In genomic region chr12:36030660-36031363, GRCm38 (mm10) we compare ENCODE assay signal across 19 mouse cellular contexts. TPM values are rescaled to one million over a fixed set of nuclear protein-coding genes. Genes with fewer than 3 reads are reported as not detected.
A peak's percentile ranks its signal among the peaks of the same experiment; 100 is the strongest.
DNase-seq lines count a peak whose midpoint lies in the region; ATAC-seq and TF ChIP-seq lines count a peak whose summit lies in the region.
"Had no signal": no experiment of that assay in that cellular context is flagged by ENCODE, and none has a peak within 500 bp of the region (broad histone marks: within the 10 kb centered on the region; RNA-seq: fewer than 3 reads in every experiment).

No protein-coding gene starts in this region.

- TF ChIP-seq EP300 in heart, adult 2 months (IDR thresholded peaks at IDR 0.05; ENCODE audit: insufficient read depth, low read depth, low read length), result no peak

- ATAC-seq in midbrain, embryonic 13.5 days, result 0 out of 2 replicates have a peak, but pooled peaks have one; percentile 17
- ATAC-seq in midbrain, embryonic 14.5 days (ENCODE audit: low FRiP score, low TSS enrichment), result no peak
- peak; percentile 73 for ATAC-seq in lung, embryonic 16.5 days (ENCODE audit: low read depth)
- ATAC-seq in monocyte, adult 5-6 weeks (replicated peaks; ENCODE audit: insufficient number of reproducible peaks, low FRiP score, low TSS enrichment, poor library complexity, severe bottlenecking), result 0 out of 2 replicates have a peak, but pooled peaks have one; percentile 29
- ATAC-seq: hindbrain, embryonic 16.5 days had no signal

- H3K36me3 ChIP-seq in heart, adult 2 months (ENCODE audit: control insufficient read depth, insufficient read depth, low read length), result peaks cover 20% of the 10 kb centered on the region
- peaks cover 8% of the 10 kb centered on the region for H3K36me3 ChIP-seq in midbrain, embryonic 13.5 days
- no peaks in the 10 kb centered on the region for H3K36me3 ChIP-seq in midbrain, embryonic 14.5 days (ENCODE audit: control insufficient read depth, insufficient read depth, low read length)
- 0 out of 2 replicates have a peak, but pooled peaks cover 2% of the 10 kb centered on the region for H3K36me3 ChIP-seq in lung, embryonic 16.5 days (ENCODE audit: control insufficient read depth, insufficient read depth, low read length)
- H3K36me3 ChIP-seq: embryonic facial prominence, embryonic 15.5 days; limb, embryonic 10.5 days had no signal

- no peak for TF ChIP-seq POLR2A in heart, adult 2 months (IDR thresholded peaks at IDR 0.05; ENCODE audit: insufficient read depth, low read depth, low read length)

- H3K4me2 ChIP-seq in midbrain, embryonic 13.5 days (replicated peaks), result no peak overlapping the region
- H3K4me2 ChIP-seq in midbrain, embryonic 14.5 days (ENCODE audit: low read length), result no peak overlapping the region
- peak overlapping the region; percentile 25 for H3K4me2 ChIP-seq in lung, embryonic 16.5 days (ENCODE audit: low read depth, low read length)
- H3K4me2 ChIP-seq: embryonic facial prominence, embryonic 15.5 days; forebrain, embryonic 12.5 days had no signal

- no peaks in the 10 kb centered on the region for H3K27me3 ChIP-seq in heart, adult 2 months (ENCODE audit: control insufficient read depth, insufficient read depth, low read length)
- no peaks in the 10 kb centered on the region for H3K27me3 ChIP-seq in midbrain, embryonic 13.5 days
- H3K27me3 ChIP-seq in midbrain, embryonic 14.5 days (ENCODE audit: control insufficient read depth, insufficient read depth, low read length), result no peaks in the 10 kb centered on the region
- no peaks in the 10 kb centered on the region for H3K27me3 ChIP-seq in lung, embryonic 16.5 days (ENCODE audit: control insufficient read depth, insufficient read depth, low read depth, low read length)
- H3K27me3 ChIP-seq: embryonic facial prominence, embryonic 15.5 days; forebrain, embryonic 12.5 days had no signal

- no peak for DNase-seq in heart, adult 2 months
- no peak for DNase-seq in heart, postnatal 4 days
- DNase-seq in midbrain, embryonic 14.5 days, result no peak
- DNase-seq in thymus, postnatal 14 days, result no peak
- DNase-seq in right cerebral cortex, adult 18-20 months, result no peak
- DNase-seq: cerebellum, adult 11-12 months; heart, postnatal 10 days; kidney, adult 18-20 months; kidney, postnatal 25 days; right cerebral cortex, postnatal 14 days had no signal

- peaks cover 12% of the 10 kb centered on the region for H3K4me1 ChIP-seq in heart, adult 2 months (ENCODE audit: control insufficient read depth, insufficient read depth, low read length)
- peaks cover 11% of the 10 kb centered on the region for H3K4me1 ChIP-seq in midbrain, embryonic 13.5 days (replicated peaks)
- no peaks in the 10 kb centered on the region for H3K4me1 ChIP-seq in midbrain, embryonic 14.5 days (ENCODE audit: control insufficient read depth, insufficient read depth, low read length)
- peaks cover 15% of the 10 kb centered on the region for H3K4me1 ChIP-seq in lung, embryonic 16.5 days (replicated peaks; ENCODE audit: control insufficient read depth, insufficient read depth, low read length)
- H3K4me1 ChIP-seq: embryonic facial prominence, embryonic 15.5 days had no signal

- H3K9ac ChIP-seq in heart, adult 2 months (ENCODE audit: low read depth, low read length), result peak overlapping the region; percentile 34
- H3K9ac ChIP-seq in midbrain, embryonic 13.5 days (replicated peaks), result no peak overlapping the region
- no peak overlapping the region for H3K9ac ChIP-seq in midbrain, embryonic 14.5 days (replicated peaks; ENCODE audit: low read length)
- H3K9ac ChIP-seq in lung, embryonic 16.5 days (ENCODE audit: low read length), result no peak overlapping the region
- H3K9ac ChIP-seq: embryonic facial prominence, embryonic 15.5 days; forebrain, embryonic 12.5 days had no signal

- peaks cover 4% of the 10 kb centered on the region; the same call in 1 of the 2 replicates for H3K9me3 ChIP-seq in midbrain, embryonic 13.5 days
- peaks cover 12% of the 10 kb centered on the region for H3K9me3 ChIP-seq in midbrain, embryonic 14.5 days (ENCODE audit: control insufficient read depth, low read length)
- no peaks in the 10 kb centered on the region for H3K9me3 ChIP-seq in lung, embryonic 16.5 days (ENCODE audit: control insufficient read depth, low read length)
- H3K9me3 ChIP-seq: embryonic facial prominence, embryonic 15.5 days; forebrain, embryonic 12.5 days; limb, embryonic 10.5 days had no signal

- H3K4me3 ChIP-seq in heart, adult 2 months, result no peak overlapping the region; the same call in 1 of the 2 replicates
- no peak overlapping the region for H3K4me3 ChIP-seq in midbrain, embryonic 13.5 days (replicated peaks)
- no peak overlapping the region for H3K4me3 ChIP-seq in midbrain, embryonic 14.5 days (replicated peaks; ENCODE audit: low read depth, low read length)
- no peak overlapping the region for H3K4me3 ChIP-seq in lung, embryonic 16.5 days (ENCODE audit: low read length)
- H3K4me3 ChIP-seq: embryonic facial prominence, embryonic 15.5 days; forebrain, embryonic 12.5 days; limb, embryonic 10.5 days; myocyte had no signal

- intact Hi-C loops in heart, adult 2 months (cut with DNase I), result loop anchor here (10.0 kb wide), 3 partner anchors 154 to 984 kb away; no protein-coding TSS in a partner anchor

- WGBS in heart, adult 2 months, result 57% methylated on average over 12 of the region's 12 CpGs
- 91% methylated on average over 12 of the region's 12 CpGs for WGBS in midbrain, embryonic 13.5 days
- 94% methylated on average over 12 of the region's 12 CpGs for WGBS in midbrain, embryonic 14.5 days
- 52% methylated on average over 12 of the region's 12 CpGs for WGBS in lung, embryonic 16.5 days

- H3K27ac ChIP-seq in heart, adult 2 months, result peak overlapping the region; percentile 83
- H3K27ac ChIP-seq in midbrain, embryonic 13.5 days, result no peak overlapping the region
- no peak overlapping the region for H3K27ac ChIP-seq in midbrain, embryonic 14.5 days (replicated peaks; ENCODE audit: low read depth, low read length)
- H3K27ac ChIP-seq in lung, embryonic 16.5 days (ENCODE audit: low read length), result peak overlapping the region; percentile 73
- H3K27ac ChIP-seq: embryonic facial prominence, embryonic 15.5 days; forebrain, embryonic 12.5 days; limb, embryonic 10.5 days had no signal

- no peaks in the 10 kb centered on the region; the same call in none of the 2 replicates for H3K79me2 ChIP-seq in heart, adult 2 months (replicated peaks; ENCODE audit: control insufficient read depth, insufficient read depth, low read length)

- no peak for TF ChIP-seq CTCF in heart, adult 2 months (IDR thresholded peaks at IDR 0.05)

RNA-seq across cellular contexts. Expression of gene Tspan13, which starts 11.5 kb away (rescaled TPM):
- total RNA-seq in heart, adult 2 months (2021), result 10 to 100 TPM; 41.2 to 47.2 TPM
- 61.1 and 73.0 TPM in 2 replicates for polyA plus RNA-seq in heart, adult 2 months (2012; rRNA removed)
- total RNA-seq in heart, postnatal 4 days (2021), result 10 to 100 TPM; 53.1 to 59.6 TPM
- 361 and 381 TPM in 2 replicates for polyA plus RNA-seq in midbrain, embryonic 13.5 days (2015; fragmentation: Nextera tagmentation; extraction: Ambion mirVana)
- polyA plus RNA-seq in midbrain, embryonic 14.5 days (2014; fragmentation: Nextera tagmentation; extraction: Ambion mirVana), result 348 and 411 TPM in 2 replicates
- polyA plus RNA-seq in lung, embryonic 16.5 days (2015; fragmentation: Nextera tagmentation; extraction: Ambion mirVana), result 134 and 139 TPM in 2 replicates
- total RNA-seq in monocyte, adult 5-6 weeks (2017), result 116 to 146 TPM (median 118 TPM) in 3 replicates

RNA-seq across cellular contexts. Expression of gene Agr2, which starts 38.1 kb away (rescaled TPM):
- not detected for total RNA-seq in heart, adult 2 months (2021)
- polyA plus RNA-seq in heart, adult 2 months (2012; rRNA removed), result 2.5 TPM in 1 of 2 replicates, not detected in the other
- total RNA-seq in heart, postnatal 4 days (2021), result not detected
- 0.98 and 1.3 TPM in 2 replicates for polyA plus RNA-seq in midbrain, embryonic 13.5 days (2015; fragmentation: Nextera tagmentation; extraction: Ambion mirVana)
- polyA plus RNA-seq in midbrain, embryonic 14.5 days (2014; fragmentation: Nextera tagmentation; extraction: Ambion mirVana), result not detected in 2 replicates
- polyA plus RNA-seq in lung, embryonic 16.5 days (2015; fragmentation: Nextera tagmentation; extraction: Ambion mirVana), result 6.9 and 11.0 TPM in 2 replicates
- total RNA-seq in monocyte, adult 5-6 weeks (2017), result not detected in 3 replicates
- total RNA-seq: heart, postnatal 10 days; layer of hippocampus, postnatal 25 days had no signal
- polyA plus RNA-seq: hindbrain, embryonic 16.5 days; limb, embryonic 10.5 days; myocyte had no signal

Comparison
In these comparisons a context has a peak if more than half of its experiments do, and no peak if none do; other contexts are left out.
1. H3K27ac ChIP-seq: peak in heart, adult 2 months (single experiment) and lung, embryonic 16.5 days (single experiment); none in midbrain, embryonic 13.5 days (single experiment) and midbrain, embryonic 14.5 days (single experiment).